Mouse (Mus musculus) frontal cortex, postnatal 25 days (tissue): ENCODE results near the gene Vsig10.

Experiments
- DNase-seq, 2 experiments: peaks; one replicate each; pipeline ENCODE4 v3.0.0; 2022; ENCODE audit warnings: low spot score in 2 of 2

Gene Vsig10

DNA sequence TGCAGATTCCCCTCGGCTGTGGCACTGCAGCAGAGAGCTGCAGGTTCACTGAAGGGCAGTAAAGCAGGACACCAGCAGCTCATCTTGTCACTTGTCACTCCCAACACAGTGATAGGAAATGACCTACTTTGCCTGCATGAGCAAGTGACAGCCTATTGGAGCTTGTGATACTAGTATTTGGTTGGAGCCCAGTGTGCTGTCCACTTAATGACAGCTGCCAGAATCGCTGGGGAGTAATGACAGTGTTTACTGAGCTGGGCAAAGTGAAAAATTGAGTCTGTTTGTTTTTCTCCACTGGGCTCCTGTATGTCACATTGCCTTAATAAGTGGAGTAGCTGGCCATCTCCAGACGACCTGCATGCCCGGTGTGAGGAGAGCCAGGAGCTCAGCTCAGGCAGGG lies 61.3 kb downstream of the Vsig10 start:
- DNase-seq, result no peak

- DNase-seq, result no peak
Measured at GRCm38 (mm10) chr5:117381785-117382184, 62.9 kb downstream of the Vsig10 start.

- DNase-seq, result no peak
Measured at GRCm38 (mm10) chr5:117383198-117383597, 64.3 kb downstream of the Vsig10 start.

GRCm38 (mm10) chr5:117388296-117388751 lies 69.4 kb downstream of the Vsig10 start:
- no peak for DNase-seq

DNA sequence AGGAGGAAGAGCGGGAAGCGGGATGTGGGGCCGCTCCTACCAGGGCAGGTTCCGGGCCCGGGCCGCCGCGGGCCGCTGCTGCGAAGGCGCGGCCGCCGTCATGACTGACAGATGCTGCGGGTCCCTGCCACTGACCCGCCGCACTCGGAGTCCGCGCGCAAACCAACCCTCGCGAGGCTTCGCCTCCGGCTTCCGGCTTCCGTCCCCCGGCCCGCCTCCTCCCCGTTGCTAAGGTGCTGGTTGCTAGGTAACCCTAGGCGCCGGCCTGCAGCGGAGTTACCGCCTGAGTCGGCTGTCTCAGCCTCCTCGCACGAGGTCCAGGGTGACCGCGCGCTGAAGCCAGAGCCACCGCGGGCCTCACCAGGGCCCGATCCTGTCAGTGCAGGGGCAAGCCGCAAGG lies 70.0 kb downstream of the Vsig10 start, which contains the start of gene Rfc5:
Gene Rfc5 (minus strand): TSS at position 171 of the 400 bp plus-strand sequence.
- peak; percentile 82 to 84 for DNase-seq

- DNase-seq, result no peak
Measured at GRCm38 (mm10) chr5:117390895-117391294, 72.0 kb downstream of the Vsig10 start.

GRCm38 (mm10) chr5:117395834-117396233 lies 77.0 kb downstream of the Vsig10 start:
- no peak for DNase-seq

DNA sequence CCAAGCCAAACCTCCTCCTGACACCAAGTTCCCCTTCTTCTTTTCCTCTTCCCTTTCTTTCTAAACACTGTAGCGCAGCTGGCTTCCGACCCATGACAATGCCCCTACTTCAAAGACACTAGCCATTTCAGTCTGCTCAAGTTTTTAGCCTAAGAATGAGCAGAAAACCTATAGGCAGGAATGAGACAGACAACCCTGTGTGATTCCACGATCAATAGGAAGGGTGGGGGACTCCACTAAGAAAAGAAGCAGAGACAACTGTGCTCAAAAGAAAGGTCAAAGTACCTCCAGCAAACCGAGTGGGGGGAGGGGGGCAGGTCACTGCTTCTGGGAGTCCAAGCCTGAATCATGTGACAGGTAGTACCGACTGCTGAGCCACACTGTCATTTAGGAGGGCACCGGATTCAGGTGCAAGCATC lies 77.7 kb downstream of the Vsig10 start:
- DNase-seq, result no peak

- no peak for DNase-seq
Measured at GRCm38 (mm10) chr5:117397371-117397770, 78.5 kb downstream of the Vsig10 start.

DNA sequence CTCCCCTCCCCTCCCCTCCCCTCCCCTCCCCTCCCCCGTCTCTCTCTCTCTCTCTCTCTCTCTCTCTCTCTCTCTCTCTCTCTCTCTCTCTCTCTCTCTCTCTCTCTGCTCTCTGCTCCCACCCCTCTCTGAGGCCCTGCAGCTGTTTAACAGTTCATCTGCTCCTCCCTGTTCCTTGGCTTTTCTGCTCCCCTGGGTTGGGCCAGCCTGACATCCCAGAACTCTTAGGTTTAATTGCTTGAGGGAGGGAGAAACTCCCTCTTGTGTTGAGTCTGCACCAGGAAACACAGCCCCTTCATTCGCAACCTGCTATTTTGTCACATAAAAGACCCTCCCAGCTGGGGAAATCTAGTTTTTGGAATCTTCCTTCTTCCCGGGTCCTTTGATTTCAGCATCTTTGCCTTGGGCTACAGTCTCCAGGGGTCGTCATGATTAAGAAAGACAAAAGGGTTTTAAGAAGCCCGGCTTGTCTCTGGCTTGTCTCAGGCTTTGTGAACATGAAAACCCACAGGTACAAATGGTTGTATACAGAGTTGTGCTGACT lies 79.2 kb downstream of the Vsig10 start:
- DNase-seq, result no peak

DNA sequence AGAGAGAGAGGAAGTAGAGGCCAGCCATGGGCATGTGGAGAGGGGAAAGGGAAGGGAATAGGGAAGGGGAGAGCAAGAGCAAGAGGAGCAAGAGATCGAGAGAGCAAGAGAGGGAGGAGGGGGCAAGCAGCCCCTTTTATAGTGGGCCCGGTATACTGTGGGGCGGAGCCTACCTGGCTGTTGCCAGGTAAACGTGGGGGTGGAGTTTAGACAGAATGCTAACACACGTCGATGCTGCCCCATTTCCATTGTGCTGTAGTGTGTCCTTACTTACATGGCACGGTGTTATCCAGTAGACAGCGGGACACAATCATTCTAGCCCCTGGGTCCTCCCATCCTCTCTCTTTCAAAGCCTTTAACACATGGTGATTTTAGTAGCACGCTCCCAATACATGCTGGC lies 80.4 kb downstream of the Vsig10 start:
- DNase-seq, result no peak

- no peak for DNase-seq
Measured at GRCm38 (mm10) chr5:117403609-117404008, 84.7 kb downstream of the Vsig10 start.
